Mouse (Mus musculus): ENCODE data around the gene Ptprk.

- TF ChIP-seq POLR2A (IDR thresholded peaks at IDR 0.05; ENCODE audit: control insufficient read depth, extremely low read depth, insufficient read depth, low read length, poor library complexity), result no peak
- TF ChIP-seq CTCF (IDR thresholded peaks at IDR 0.05; ENCODE audit: borderline replicate concordance, control insufficient read depth, extremely low read depth, insufficient read depth, low read length, poor library complexity), result no peak
These were observed 291.6 kb downstream of the Ptprk start for GRCm38 (mm10) chr10:28366065-28366677.
